Mouse (Mus musculus) megakaryocyte, embryonic 14.5 days (primary cell): Measurements from ENCODE around the gene Olfr433. TPM values are rescaled to one million over a fixed set of nuclear protein-coding genes. Genes with fewer than 3 reads are reported as not detected.
"Not testable (repeated sequence)": the region's sequence is repeated elsewhere in the genome, so short reads cannot be mapped to it uniquely, and the experiment has no call there.

Experiments used
- H3K27me3 ChIP-seq: replicated peaks from 2 replicates; pipeline ENCODE3; 2012; ENCODE audit warnings: inconsistent platforms
- H3K36me3 ChIP-seq: replicated peaks from 2 replicates; pipeline ENCODE3; 2012; ENCODE audit warnings: low read length, inconsistent platforms, mixed read lengths
- H3K4me1 ChIP-seq: 2 replicates; pipeline ENCODE4 v1.6.1; 2012; ENCODE audit warnings: inconsistent platforms
- H3K4me3 ChIP-seq: replicated peaks from 2 replicates; pipeline ENCODE3; 2012; ENCODE audit warnings: moderate library complexity, mild to moderate bottlenecking, inconsistent platforms
- H3K9me3 ChIP-seq: 2 replicates; pipeline ENCODE4 v1.6.1; 2012; ENCODE audit warnings: inconsistent platforms
- FLI1 ChIP-seq: IDR thresholded peaks from 2 replicates; pipeline ENCODE4 v1.6.1; 2012; ENCODE audit warnings: low read length, inconsistent platforms, mixed read lengths
- GATA1 ChIP-seq: IDR thresholded peaks from 3 replicates; pipeline ENCODE4 v1.6.1; 2012; ENCODE audit warnings: mixed read lengths, low read length, inconsistent platforms, borderline replicate concordance
- polyA plus RNA-seq: library from polyadenylated mRNA; stranded (reverse); fragments of >175 nt; gene quantifications from 2 replicates; pipeline ENCODE4 v1.2.3, GENCODE M21; 2012; ENCODE audit warnings: low replicate concordance; ENCODE audit not compliant: insufficient read depth

Gene Olfr433
- polyA plus RNA-seq, 1 experiment, result not detected

GRCm38 (mm10) chr1:174048893-174049292 is 8.4 kb downstream of the Olfr433 start, which contains the start of gene Olfr432:
Gene Olfr432 (plus strand): TSS chr1:174049205.
- no peaks in the 10 kb centered on the region for H3K36me3 ChIP-seq
- TF ChIP-seq GATA1 (no peak), FLI1 (no peak)
- H3K4me1 ChIP-seq, result no peaks in the 10 kb centered on the region
- no peaks in the 10 kb centered on the region for H3K9me3 ChIP-seq
- H3K4me3 ChIP-seq, result no peak within 1 kb of the TSS
- H3K27me3 ChIP-seq, result no peaks in the 10 kb centered on the region

GRCm38 (mm10) chr1:174049357-174049756 is 8.9 kb downstream of the Olfr433 start:
- not testable (repeated sequence) for H3K4me1 ChIP-seq, H3K36me3 ChIP-seq, H3K27me3 ChIP-seq, H3K4me3 ChIP-seq, H3K9me3 ChIP-seq

- Histone ChIP-seq H3K9me3 (no peaks in the 10 kb centered on the region), H3K4me3 (no peak overlapping the region), H3K27me3 (no peaks in the 10 kb centered on the region), H3K36me3 (no peaks in the 10 kb centered on the region), H3K4me1 (no peaks in the 10 kb centered on the region)
- TF ChIP-seq GATA1 (no peak), FLI1 (no peak)
These were observed 10.0 kb downstream of the Olfr433 start for GRCm38 (mm10) chr1:174050532-174050931.

- no peaks in the 10 kb centered on the region for H3K27me3 ChIP-seq
These were observed 11.0 kb downstream of the Olfr433 start for GRCm38 (mm10) chr1:174051515-174051914.

GRCm38 (mm10) chr1:174051931-174052536 is 11.5 kb downstream of the Olfr433 start:
- TF ChIP-seq GATA1, result no peak
- no peak for TF ChIP-seq FLI1
- no peak overlapping the region for H3K4me3 ChIP-seq
- no peaks in the 10 kb centered on the region for H3K9me3 ChIP-seq
- no peaks in the 10 kb centered on the region for H3K27me3 ChIP-seq
- no peaks in the 10 kb centered on the region for H3K4me1 ChIP-seq
- no peaks in the 10 kb centered on the region for H3K36me3 ChIP-seq

More at GRCm38 (mm10) chr1:174051515-174051914, 11.0 kb downstream of the Olfr433 start:
- Histone ChIP-seq H3K36me3 (no peaks in the 10 kb centered on the region), H3K4me1 (no peaks in the 10 kb centered on the region), H3K4me3 (no peak overlapping the region), H3K9me3 (no peaks in the 10 kb centered on the region)
- TF ChIP-seq FLI1 (no peak), GATA1 (no peak)

GRCm38 (mm10) chr1:174052981-174053380 is 12.5 kb downstream of the Olfr433 start:
- Histone ChIP-seq H3K4me3 (no peak overlapping the region), H3K9me3 (no peaks in the 10 kb centered on the region), H3K36me3 (no peaks in the 10 kb centered on the region), H3K27me3 (no peaks in the 10 kb centered on the region), H3K4me1 (no peaks in the 10 kb centered on the region)
- TF ChIP-seq FLI1 (no peak), GATA1 (no peak)

- H3K9me3 ChIP-seq, result no peaks in the 10 kb centered on the region
These were observed 14.7 kb downstream of the Olfr433 start for GRCm38 (mm10) chr1:174055248-174055647.

GRCm38 (mm10) chr1:174066305-174066704 is 25.8 kb downstream of the Olfr433 start, which contains the start of gene Olfr430:
Gene Olfr430 (plus strand): TSS chr1:174066605.
- no peaks in the 10 kb centered on the region for H3K4me1 ChIP-seq
- TF ChIP-seq GATA1 (no peak), FLI1 (no peak)
- H3K4me3 ChIP-seq, result no peak within 1 kb of the TSS
- no peaks in the 10 kb centered on the region for H3K27me3 ChIP-seq
- H3K9me3 ChIP-seq, result no peaks in the 10 kb centered on the region
- no peaks in the 10 kb centered on the region for H3K36me3 ChIP-seq

More at GRCm38 (mm10) chr1:174055248-174055647, 14.7 kb downstream of the Olfr433 start:
- TF ChIP-seq FLI1 (no peak), GATA1 (no peak)
- no peaks in the 10 kb centered on the region for H3K4me1 ChIP-seq
- no peaks in the 10 kb centered on the region for H3K36me3 ChIP-seq
- no peaks in the 10 kb centered on the region for H3K27me3 ChIP-seq
- H3K4me3 ChIP-seq, result no peak overlapping the region

- Histone ChIP-seq H3K36me3 (no peaks in the 10 kb centered on the region), H3K27me3 (no peaks in the 10 kb centered on the region), H3K9me3 (no peaks in the 10 kb centered on the region), H3K4me1 (no peaks in the 10 kb centered on the region), H3K4me3 (no peak within 1 kb of the TSS)
- TF ChIP-seq GATA1, result no peak
- TF ChIP-seq FLI1, result no peak
These were observed 43.5 kb downstream of the Olfr433 start, which contains the start of gene Olfr429 for GRCm38 (mm10) chr1:174084031-174084430. Gene Olfr429 (plus strand): TSS chr1:174084331.

Other genes with a start within 250 kb of the Olfr433 start
- gene Ifi211, start 127.7 kb upstream of the Olfr433 start, polyA plus RNA-seq, result 0.25 TPM in 1 of 2 replicates, not detected in the other
- gene Mndal, start 98.2 kb upstream of the Olfr433 start, polyA plus RNA-seq, result 4.0 TPM in 1 of 2 replicates, not detected in the other
- gene Ifi203, start 98.0 kb upstream of the Olfr433 start, polyA plus RNA-seq, result 2.3 TPM in 1 of 2 replicates, not detected in the other
- 0.16 TPM in 1 of 2 replicates, not detected in the other for gene Ifi202b, start 58.0 kb upstream of the Olfr433 start, polyA plus RNA-seq
- not detected in 2 replicates for gene Ifi205, start 8.9 kb upstream of the Olfr433 start, polyA plus RNA-seq
- not detected in 2 replicates for gene Olfr432, start 8.5 kb downstream of the Olfr433 start, polyA plus RNA-seq
- not detected in 2 replicates for gene Olfr430, start 25.9 kb downstream of the Olfr433 start, polyA plus RNA-seq
- gene Olfr429, start 43.6 kb downstream of the Olfr433 start, polyA plus RNA-seq, result not detected in 2 replicates
- not detected in 2 replicates for gene Olfr427, start 56.2 kb downstream of the Olfr433 start, polyA plus RNA-seq
- gene Olfr231, start 80.5 kb downstream of the Olfr433 start, polyA plus RNA-seq, result not detected in 2 replicates
- not detected in 2 replicates for gene Olfr424, start 90.8 kb downstream of the Olfr433 start, polyA plus RNA-seq
- gene Olfr420, start 114.9 kb downstream of the Olfr433 start, polyA plus RNA-seq, result not detected in 2 replicates
- 0.11 TPM in 1 of 2 replicates, not detected in the other for gene Spta1, start 132.1 kb downstream of the Olfr433 start, polyA plus RNA-seq
- not detected in 2 replicates for gene Olfr419, start 211.4 kb downstream of the Olfr433 start, polyA plus RNA-seq